Comparison of ENCODE assay signal across 16 mouse cellular contexts in the genomic region with DNA sequence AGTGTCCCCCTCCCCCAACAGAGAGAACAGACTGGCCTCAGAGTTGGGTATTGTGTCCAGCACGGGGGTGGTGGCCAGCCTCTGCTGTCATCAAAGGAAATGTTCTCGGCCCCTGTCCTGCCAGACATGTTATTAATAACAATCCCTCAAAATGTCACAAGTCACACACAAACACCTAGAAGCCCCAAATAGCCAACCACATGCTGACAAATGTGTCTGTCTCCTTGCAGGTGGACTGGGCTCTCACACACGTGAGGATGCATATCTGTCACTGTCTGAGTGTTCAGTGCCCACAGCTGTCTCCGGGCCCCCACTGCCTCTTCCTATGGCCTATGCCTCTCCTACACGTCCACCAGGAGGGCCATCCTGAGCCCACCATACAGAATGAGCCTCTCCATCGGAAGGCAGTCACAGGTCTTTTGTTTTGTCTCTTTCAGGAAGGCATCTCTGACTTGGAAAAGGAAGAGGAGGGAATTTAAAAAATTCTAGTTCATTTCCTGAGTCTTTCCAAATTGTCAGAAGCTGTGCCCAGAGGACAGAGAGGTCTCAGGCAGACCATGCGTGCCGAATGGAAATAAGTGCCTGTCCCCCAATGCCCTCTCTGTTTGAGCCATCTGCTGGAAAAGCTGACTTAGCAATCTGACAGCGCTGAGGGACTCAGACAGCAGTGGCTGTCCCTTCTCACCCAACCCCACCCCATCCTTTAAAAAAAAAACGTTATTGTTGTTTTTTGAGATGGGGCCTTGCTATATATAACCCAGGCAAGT. TPM values are rescaled to one million over a fixed set of nuclear protein-coding genes. Genes with fewer than 3 reads are reported as not detected.
DNase-seq lines count a peak whose midpoint lies in the region; ATAC-seq lines count a peak whose summit lies in the region.
"Had no signal": no experiment of that assay in that cellular context is flagged by ENCODE, and none has a peak within 500 bp of the region (broad histone marks: within the 10 kb centered on the region; RNA-seq: fewer than 3 reads in every experiment).

No protein-coding gene starts in this region.

- H3K36me3 ChIP-seq in lung, embryonic 15.5 days = no peaks in the 10 kb centered on the region
- no peaks in the 10 kb centered on the region for H3K36me3 ChIP-seq in heart, embryonic 13.5 days
- H3K36me3 ChIP-seq: embryonic facial prominence, embryonic 12.5 days; neural tube, embryonic 13.5 days had no signal

- no peaks in the 10 kb centered on the region for H3K27me3 ChIP-seq in lung, embryonic 15.5 days
- no peaks in the 10 kb centered on the region for H3K27me3 ChIP-seq in heart, embryonic 13.5 days (replicated peaks)
- H3K27me3 ChIP-seq: neural tube, embryonic 13.5 days had no signal

- whole genome bisulfite sequencing in lung, embryonic 15.5 days = 35% methylated on average over 10 of the region's 10 CpGs
- WGBS in heart, embryonic 13.5 days = 35% methylated on average over 10 of the region's 10 CpGs

- H3K9me3 ChIP-seq in lung, embryonic 15.5 days = no peaks in the 10 kb centered on the region
- H3K9me3 ChIP-seq in heart, embryonic 13.5 days = no peaks in the 10 kb centered on the region
- H3K9me3 ChIP-seq: embryonic facial prominence, embryonic 12.5 days; neural tube, embryonic 13.5 days had no signal

- no peak for ATAC-seq in lung, embryonic 15.5 days (ENCODE audit: borderline replicate concordance, extremely low read depth, low FRiP score, low TSS enrichment)
- no peak for ATAC-seq in heart, embryonic 13.5 days (ENCODE audit: extremely low read depth, insufficient number of reproducible peaks, low FRiP score, low TSS enrichment)
- ATAC-seq: inflammation-experienced regulatory T-cells, adult 6 months had no signal

- peaks cover 34% of the 10 kb centered on the region for H3K4me1 ChIP-seq in lung, embryonic 15.5 days
- H3K4me1 ChIP-seq in heart, embryonic 13.5 days = peaks cover 54% of the 10 kb centered on the region

- no peak overlapping the region for H3K4me2 ChIP-seq in lung, embryonic 15.5 days
- H3K4me2 ChIP-seq in heart, embryonic 13.5 days = no peak overlapping the region
- H3K4me2 ChIP-seq: embryonic facial prominence, embryonic 12.5 days; liver, embryonic 11.5 days; neural tube, embryonic 13.5 days had no signal

- H3K27ac ChIP-seq in lung, embryonic 15.5 days = 0 out of 2 replicates have a peak overlapping the region, but pooled peaks have one; percentile 12
- 0 out of 2 replicates have a peak overlapping the region, but pooled peaks have one; percentile 1 for H3K27ac ChIP-seq in heart, embryonic 13.5 days (replicated peaks)
- H3K27ac ChIP-seq: embryonic facial prominence, embryonic 12.5 days had no signal

- DNase-seq in heart, adult 11 months = peak; percentile 98
- DNase-seq in heart, postnatal 4 days = no peak
- DNase-seq in lung, postnatal 25 days (ENCODE audit: low spot score) = no peak
- peak; percentile 48 to 70 for DNase-seq in kidney, postnatal 36 days
- DNase-seq in neural tube, embryonic 10.5 days (ENCODE audit: extremely low spot score, low spot score) = no peak
- DNase-seq in right cerebral cortex, postnatal 4 days = no peak
- DNase-seq: cerebellum, adult 8-10 months; layer of hippocampus, postnatal 36 days; midbrain, embryonic 14.5 days; thymus, postnatal 14 days had no signal

- no peak overlapping the region for H3K9ac ChIP-seq in lung, embryonic 15.5 days
- H3K9ac ChIP-seq in heart, embryonic 13.5 days = no peak overlapping the region
- H3K9ac ChIP-seq: embryonic facial prominence, embryonic 12.5 days; neural tube, embryonic 13.5 days had no signal

- no peak overlapping the region for H3K4me3 ChIP-seq in lung, embryonic 15.5 days
- H3K4me3 ChIP-seq in heart, embryonic 13.5 days = no peak overlapping the region
- H3K4me3 ChIP-seq: embryonic facial prominence, embryonic 12.5 days; neural tube, embryonic 13.5 days had no signal

RNA-seq across cellular contexts. Expression of a gene that starts 30.9 kb away (rescaled TPM):
- 100 to 1,000 TPM; 104 to 120 TPM for total RNA-seq in heart, postnatal 4 days (2021)
- polyA plus RNA-seq in lung, embryonic 15.5 days (2015; fragmentation: Nextera tagmentation; extraction: Ambion mirVana) = 208 TPM in 2 replicates
- 172 and 209 TPM in 2 replicates for polyA plus RNA-seq in heart, embryonic 13.5 days (2015; fragmentation: Nextera tagmentation; extraction: Ambion mirVana)

RNA-seq across cellular contexts. Expression of a gene that starts 56.1 kb away (rescaled TPM):
- 1 to 10 TPM; 7.6 to 8.5 TPM for total RNA-seq in heart, postnatal 4 days (2021)
- polyA plus RNA-seq in lung, embryonic 15.5 days (2015; fragmentation: Nextera tagmentation; extraction: Ambion mirVana) = 22.7 and 23.2 TPM in 2 replicates
- polyA plus RNA-seq in heart, embryonic 13.5 days (2015; fragmentation: Nextera tagmentation; extraction: Ambion mirVana) = 10.9 and 12.1 TPM in 2 replicates

Comparison
In these comparisons a context has a peak if more than half of its experiments do, and no peak if none do; other contexts are left out.
1. DNase-seq: peak in heart, adult 11 months (single experiment) and kidney, postnatal 36 days (2 of 2); none in heart, postnatal 4 days (single experiment), lung, postnatal 25 days (single experiment), neural tube, embryonic 10.5 days (single experiment) and right cerebral cortex, postnatal 4 days (single experiment).